Mouse (Mus musculus) adipose tissue, adult 10 weeks (tissue): Measurements from ENCODE around the gene Cdan1. TPM values are rescaled to one million over a fixed set of nuclear protein-coding genes. Genes with fewer than 3 reads are reported as not detected.

Source experiments
- polyA plus RNA-seq: library from polyadenylated mRNA; stranded (reverse); fragments of 350-450 nt; fragmentation: Illumina TruSeq; extraction: RNeasy Lipid Tissue Mini Kit (QIAGEN cat#74804); gene quantifications from one replicate; pipeline ENCODE4 v1.2.3, GENCODE M21; 2014; ENCODE audit warnings: low read depth, low replicate concordance

Gene Cdan1
- 8.6 TPM for polyA plus RNA-seq

GRCm38 (mm10) chr2:120849449-120850423, at the start of gene Cdan1:
Gene Cdan1, minus strand, starts transcription at chr2:120850128.

GRCm38 (mm10) chr2:120850424-120851082, 625 bp upstream of the Cdan1 start, which contains the start of gene Ttbk2:
Gene Ttbk2, minus strand, starts transcription at chr2:120850604.

Other genes starting within 250 kb of the Cdan1 start
- gene Haus2, start 240.7 kb downstream of the Cdan1 start, polyA plus RNA-seq = 11.1 TPM
- 20.5 TPM for gene Lrrc57, start 240.6 kb downstream of the Cdan1 start, polyA plus RNA-seq
- 9.2 TPM for gene Stard9, start 221.0 kb downstream of the Cdan1 start, polyA plus RNA-seq
- 6.3 TPM for gene Ttbk2, start 476 bp upstream of the Cdan1 start, polyA plus RNA-seq
- 13.4 TPM for gene Ubr1, start 120.6 kb upstream of the Cdan1 start, polyA plus RNA-seq
- gene Tmem62, start 126.9 kb upstream of the Cdan1 start, polyA plus RNA-seq = 15.2 TPM
- 43.9 TPM for gene Ccndbp1, start 158.3 kb upstream of the Cdan1 start, polyA plus RNA-seq
- gene Epb42, start 186.9 kb upstream of the Cdan1 start, polyA plus RNA-seq = not detected
- gene Tgm5, start 235.7 kb upstream of the Cdan1 start, polyA plus RNA-seq = not detected